Mouse (Mus musculus): ENCODE data around the gene Traf7. TPM values are rescaled to one million over a fixed set of nuclear protein-coding genes. Genes with fewer than 3 reads are reported as not detected.

The Traf7 gene
- polyA plus RNA-seq, 2 experiments from 2014 or later: 52.8 to 72.1 TPM

GRCm38 (mm10) chr17:24545247-24545646 is 17.5 kb upstream of the Traf7 start:
- no peak for ATAC-seq

GRCm38 (mm10) chr17:24544613-24545012 is 16.9 kb upstream of the Traf7 start:
- ATAC-seq: no peak

GRCm38 (mm10) chr17:24540375-24540774 is 12.6 kb upstream of the Traf7 start:
- ATAC-seq: peak; percentile 93

GRCm38 (mm10) chr17:24538950-24539349 is 11.2 kb upstream of the Traf7 start:
- ATAC-seq: no peak

- ATAC-seq: no peak
Observed at GRCm38 (mm10) chr17:24537536-24537935, 9.8 kb upstream of the Traf7 start.

- no peak for ATAC-seq
Observed at GRCm38 (mm10) chr17:24535300-24535699, 7.6 kb upstream of the Traf7 start.

- ATAC-seq: no peak
Observed at GRCm38 (mm10) chr17:24534160-24534718, 6.5 kb upstream of the Traf7 start, which contains the start of gene Rab26. Gene Rab26, minus strand, starts transcription at chr17:24534210.

GRCm38 (mm10) chr17:24533099-24533992 is 5.6 kb upstream of the Traf7 start:
- ATAC-seq: peak; percentile 75

GRCm38 (mm10) chr17:24532045-24532444 is 4.3 kb upstream of the Traf7 start:
- ATAC-seq: no peak

GRCm38 (mm10) chr17:24531064-24531463 is 3.3 kb upstream of the Traf7 start:
- no peak for ATAC-seq

GRCm38 (mm10) chr17:24530361-24531050 is 2.8 kb upstream of the Traf7 start:
- ATAC-seq: no peak

- ATAC-seq: no peak
Observed at GRCm38 (mm10) chr17:24529883-24530282, 2.1 kb upstream of the Traf7 start.

- ATAC-seq: no peak
Observed at GRCm38 (mm10) chr17:24529007-24529451, 1.3 kb upstream of the Traf7 start.

GRCm38 (mm10) chr17:24528560-24528918 is 801 bp upstream of the Traf7 start:
- no peak for ATAC-seq

- no peak for ATAC-seq
Observed at GRCm38 (mm10) chr17:24527315-24527714, 423 bp downstream of the Traf7 start.

GRCm38 (mm10) chr17:24524734-24525133 is 3.0 kb downstream of the Traf7 start:
- ATAC-seq: no peak

GRCm38 (mm10) chr17:24520450-24520849 is 7.3 kb downstream of the Traf7 start:
- no peak for ATAC-seq

GRCm38 (mm10) chr17:24514270-24515257 is 13.2 kb downstream of the Traf7 start:
- ATAC-seq: no peak

GRCm38 (mm10) chr17:24513609-24514008 is 14.1 kb downstream of the Traf7 start:
- no peak for ATAC-seq

GRCm38 (mm10) chr17:24507806-24508460 is 19.8 kb downstream of the Traf7 start:
- ATAC-seq: no peak

- no peak for ATAC-seq
Observed at GRCm38 (mm10) chr17:24507129-24507664, 20.5 kb downstream of the Traf7 start.

Measured in CD4-positive, CD25-positive, alpha-beta regulatory T cell, adult 4 months (primary cell).